Mouse (Mus musculus): ENCODE measurements around the gene Slc38a10. TPM values are rescaled to one million over a fixed set of nuclear protein-coding genes. Genes with fewer than 3 reads are reported as not detected.

Slc38a10 gene
- polyA plus RNA-seq, 1 experiment from 2014 or later: 107 TPM

DNA sequence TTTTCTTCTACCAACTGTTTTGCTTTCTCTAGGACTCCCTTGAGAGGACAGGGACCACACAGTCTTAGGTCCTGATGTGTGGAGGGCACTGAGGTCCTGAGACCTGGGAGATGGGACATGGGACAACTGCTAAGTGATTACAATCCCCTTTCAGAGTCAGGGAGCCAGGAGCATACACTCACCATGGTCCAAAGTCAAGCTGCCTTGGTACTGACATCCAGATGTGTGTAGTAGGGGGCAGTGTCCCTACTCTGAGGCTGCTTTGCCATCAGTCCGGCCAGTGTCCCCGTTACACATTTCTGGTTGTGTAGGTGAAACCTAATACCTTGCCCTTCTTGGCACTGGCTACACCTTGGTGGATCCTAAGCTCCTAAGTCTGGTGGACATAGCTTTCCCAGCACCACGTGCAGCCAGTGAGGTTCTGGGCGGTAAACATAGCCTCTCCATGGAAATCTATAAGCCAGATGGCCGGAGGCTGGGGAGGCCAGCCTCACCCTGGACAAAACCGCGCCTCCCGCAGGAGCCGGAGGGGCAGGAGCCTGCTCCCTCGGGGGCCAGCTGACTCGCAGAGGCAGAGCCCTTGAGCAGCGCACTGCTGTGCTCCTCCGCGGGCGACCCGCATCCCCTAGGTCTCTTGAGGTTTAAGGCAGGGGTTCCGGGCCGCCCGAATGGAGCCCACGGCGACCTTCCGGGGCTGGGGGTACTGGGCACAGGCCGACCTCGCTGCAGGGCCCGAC lies 65.1 kb downstream of the Slc38a10 start:
- H3K27me3 ChIP-seq: no peaks in the 10 kb centered on the region
- in situ Hi-C loops (cut with MboI; ENCODE audit: low pct_unique_long_range_greater_than_20kb): no loop called here

DNA sequence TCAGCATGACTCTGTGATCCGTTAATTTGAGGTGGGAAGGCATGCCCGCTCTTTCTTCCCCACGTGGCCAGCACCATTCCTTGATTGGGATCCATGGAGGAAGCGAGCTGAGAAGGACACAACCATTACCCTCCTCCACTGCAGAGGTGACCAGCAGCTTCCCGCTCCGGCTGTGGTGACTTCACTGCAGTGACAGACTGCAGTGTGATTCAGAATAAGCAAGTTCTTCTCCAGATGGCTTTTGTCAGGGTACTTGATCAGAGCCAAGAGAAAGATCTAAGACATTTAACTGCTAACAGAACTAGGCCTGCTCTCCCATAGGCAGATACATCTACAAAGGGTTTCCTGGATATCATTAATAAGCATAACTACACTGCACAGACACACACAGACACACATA lies 70.9 kb downstream of the Slc38a10 start:
- in situ Hi-C loops (cut with MboI; ENCODE audit: low pct_unique_long_range_greater_than_20kb): no loop called here
- ChIA-PET POLR2A (no interaction called here), CTCF (interaction anchor here (0.7 kb wide), 1 partner anchor 21 kb away, joined by 3 read pairs; no protein-coding TSS in a partner anchor)
- no peaks in the 10 kb centered on the region for H3K27me3 ChIP-seq
- ATAC-seq (no peak), DNase-seq (ENCODE audit: low read depth, low spot score) (no peak)
- no peak for TF ChIP-seq CTCF (IDR thresholded peaks at IDR 0.05)

More for the DNA sequence above, 65.1 kb downstream of the Slc38a10 start:
- CTCF ChIA-PET: interaction anchor here (1.1 to 1.4 kb wide), 2 partner anchors 10 to 79 kb away, joined by 3 to 4 read pairs; no protein-coding TSS in a partner anchor
- DNase-seq (ENCODE audit: low read depth, low spot score) (no peak), ATAC-seq (peak; percentile 11)
- POLR2A ChIA-PET: interaction anchor here (0.8 to 1.4 kb wide), 2 partner anchors 10 to 12 kb away, joined by 3 to 6 read pairs; no protein-coding TSS in a partner anchor
- no peak for TF ChIP-seq CTCF (IDR thresholded peaks at IDR 0.05)

DNA sequence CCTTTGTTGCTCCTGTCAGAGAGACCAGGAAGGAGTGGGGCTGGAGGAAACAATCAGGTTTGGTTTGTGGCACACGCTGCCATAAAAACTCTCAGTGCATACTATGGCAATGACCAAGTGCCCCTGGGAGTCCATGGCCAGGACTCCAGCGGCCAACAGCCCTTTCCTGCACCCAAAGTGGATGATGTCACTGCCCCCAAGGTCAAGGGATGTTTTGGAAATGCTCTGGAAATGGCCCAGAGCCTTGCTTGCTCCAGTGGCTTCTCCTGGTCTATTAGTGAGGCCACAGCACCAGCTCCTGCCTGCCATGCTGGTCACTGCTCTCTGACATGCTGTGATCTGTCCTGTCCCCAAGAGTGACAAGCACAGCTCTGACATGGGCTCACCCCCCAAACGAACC lies 75.0 kb downstream of the Slc38a10 start:
- in situ Hi-C loops (cut with MboI; ENCODE audit: low pct_unique_long_range_greater_than_20kb): no loop called here
- no peak for ATAC-seq
- TF ChIP-seq CTCF (IDR thresholded peaks at IDR 0.05): no peak

DNA sequence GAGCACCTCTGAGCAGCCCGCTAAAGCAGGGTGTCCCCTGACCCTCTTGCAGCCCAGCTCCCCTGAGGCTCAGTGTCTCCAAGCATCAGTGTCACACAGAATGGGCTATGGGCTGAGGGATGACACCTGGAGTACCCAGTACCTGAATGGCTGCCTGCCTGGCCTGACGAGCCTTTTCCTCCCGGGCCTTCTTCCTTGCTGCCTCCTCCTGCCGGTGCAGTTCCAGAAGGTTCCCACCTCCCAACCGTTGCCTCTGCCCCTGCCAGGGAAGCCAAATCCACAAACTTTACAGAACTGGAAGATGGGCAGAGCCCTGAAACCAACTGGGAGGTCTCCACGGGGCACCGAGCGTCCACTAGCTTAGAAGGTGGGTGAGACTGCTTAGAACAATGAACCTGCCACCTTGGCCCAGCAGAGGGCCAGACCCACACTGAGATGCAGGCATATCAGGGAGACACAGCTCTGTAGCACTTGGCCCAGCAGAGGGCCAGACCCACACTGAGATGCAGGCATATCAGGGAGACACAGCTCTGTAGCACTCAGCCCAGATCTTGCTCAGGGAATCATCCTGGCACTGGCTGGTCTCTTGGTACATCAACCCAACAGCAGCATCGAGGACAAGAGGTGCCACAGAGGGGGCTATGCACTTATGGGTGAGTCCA lies 78.0 kb downstream of the Slc38a10 start:
- POLR2A ChIA-PET: no interaction called here
- ATAC-seq: no peak
- DNase-seq (ENCODE audit: low read depth, low spot score): no peak
- CTCF ChIA-PET: interaction anchor here (1.6 kb wide), 1 partner anchor 51 kb away, joined by 3 read pairs; no protein-coding TSS in a partner anchor
- no peaks in the 10 kb centered on the region for H3K27me3 ChIP-seq
- in situ Hi-C loops (cut with MboI; ENCODE audit: low pct_unique_long_range_greater_than_20kb): no loop called here
- no peak for TF ChIP-seq CTCF (IDR thresholded peaks at IDR 0.05)

More for the DNA sequence above, 75.0 kb downstream of the Slc38a10 start:
- DNase-seq (ENCODE audit: low read depth, low spot score): no peak
- H3K27me3 ChIP-seq: no peaks in the 10 kb centered on the region
- CTCF ChIA-PET: no interaction called here
- POLR2A ChIA-PET: interaction anchor here (2.2 kb wide), 1 partner anchor 9 kb away, joined by 6 read pairs; no protein-coding TSS in a partner anchor

DNA sequence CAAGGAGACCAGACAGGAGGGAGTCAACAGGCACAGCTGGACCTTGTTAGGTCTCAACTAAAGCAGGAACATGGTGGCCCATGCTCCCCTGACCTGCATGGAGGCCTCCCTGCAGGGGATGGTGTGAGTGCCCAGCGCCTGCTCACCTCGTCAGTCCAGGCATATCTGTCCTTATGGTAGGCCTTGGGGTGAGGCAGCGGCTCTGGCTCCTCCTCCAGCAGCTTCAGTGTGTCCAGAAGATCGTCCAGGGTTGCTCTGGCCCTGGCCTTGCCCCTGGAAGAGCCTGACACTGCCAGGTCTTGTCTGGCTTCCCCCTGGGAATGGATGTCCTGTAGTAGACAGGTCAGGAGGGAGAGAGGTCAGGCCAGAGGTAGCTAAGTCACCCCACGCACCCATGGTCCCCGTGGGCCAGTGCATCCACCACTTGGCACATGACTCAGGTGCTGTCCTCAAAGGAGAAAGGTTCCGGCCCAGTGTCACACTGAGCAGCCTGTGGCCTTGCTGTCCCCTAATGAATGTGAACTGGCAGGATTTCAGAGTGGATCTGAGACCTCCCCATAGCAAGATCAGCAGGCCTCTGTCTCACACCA lies 79.3 kb downstream of the Slc38a10 start:
- DNase-seq (ENCODE audit: low read depth, low spot score): no peak
- POLR2A ChIA-PET: no interaction called here
- no peaks in the 10 kb centered on the region for H3K27me3 ChIP-seq
- CTCF ChIA-PET: interaction anchor here (1.6 kb wide), 1 partner anchor 49 kb away, joined by 3 read pairs; no protein-coding TSS in a partner anchor
- in situ Hi-C loops (cut with MboI; ENCODE audit: low pct_unique_long_range_greater_than_20kb): no loop called here
- no peak for ATAC-seq
- no peak for TF ChIP-seq CTCF (IDR thresholded peaks at IDR 0.05)

DNA sequence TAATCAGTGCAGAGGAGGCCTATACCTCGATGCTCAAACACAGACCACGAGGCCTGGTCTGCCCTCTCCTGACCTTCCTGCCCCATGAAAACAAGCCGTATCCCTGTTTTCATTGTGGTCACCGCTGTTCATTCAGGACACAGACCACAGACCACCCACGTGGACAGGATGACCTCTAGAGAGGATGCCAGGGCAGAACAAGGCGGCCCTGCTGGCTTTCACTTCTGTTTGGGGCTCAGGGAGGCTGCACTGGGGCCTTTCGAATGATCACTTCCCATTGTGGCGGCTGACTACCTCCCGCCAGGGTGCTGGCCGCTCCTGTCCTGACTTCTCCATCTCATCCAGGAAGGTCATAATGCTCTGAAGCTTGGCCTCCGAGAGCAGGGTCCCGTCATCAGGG lies 80.1 kb downstream of the Slc38a10 start:
- no peak for ATAC-seq
- ChIA-PET CTCF (no interaction called here), POLR2A (no interaction called here)
- TF ChIP-seq CTCF (IDR thresholded peaks at IDR 0.05): no peak
- H3K27me3 ChIP-seq: no peaks in the 10 kb centered on the region
- no peak for DNase-seq (ENCODE audit: low read depth, low spot score)
- in situ Hi-C loops (cut with MboI; ENCODE audit: low pct_unique_long_range_greater_than_20kb): no loop called here

DNA sequence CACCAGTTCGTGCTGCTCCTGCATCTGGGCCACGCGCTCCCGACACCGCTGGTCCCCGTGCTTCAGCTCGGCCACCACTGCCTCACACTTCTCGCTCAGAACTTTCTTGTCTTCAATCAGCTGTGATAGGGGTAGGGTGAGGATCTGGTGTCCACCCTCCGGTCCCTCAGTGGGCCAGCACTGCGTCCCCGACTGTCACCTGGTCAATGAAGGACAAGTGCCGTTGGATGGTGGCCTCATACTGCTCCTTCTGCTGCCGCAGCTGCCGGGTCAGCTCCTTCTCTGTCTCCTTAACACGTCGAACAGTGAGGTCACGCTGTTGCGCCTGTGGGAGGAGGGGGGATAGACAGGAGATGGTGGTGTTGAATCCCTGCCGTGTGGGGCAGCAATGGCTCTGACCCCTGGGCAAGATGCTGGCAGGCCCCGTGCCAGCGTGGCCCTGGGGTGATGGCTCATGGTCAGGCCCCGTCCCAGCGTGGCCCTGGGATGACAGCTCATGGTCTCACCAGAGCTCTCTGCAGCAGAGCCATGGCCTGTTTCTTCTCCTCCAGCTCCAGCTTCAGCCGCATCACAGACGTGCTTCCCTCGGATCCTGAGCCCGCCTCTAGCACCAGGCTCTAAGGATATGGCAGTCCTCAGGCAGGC lies 80.7 kb downstream of the Slc38a10 start:
- H3K27me3 ChIP-seq: no peaks in the 10 kb centered on the region
- no peak for TF ChIP-seq CTCF (IDR thresholded peaks at IDR 0.05)
- ChIA-PET CTCF (no interaction called here), POLR2A (no interaction called here)
- ATAC-seq (no peak), DNase-seq (ENCODE audit: low read depth, low spot score) (no peak)
- in situ Hi-C loops (cut with MboI; ENCODE audit: low pct_unique_long_range_greater_than_20kb): no loop called here

DNA sequence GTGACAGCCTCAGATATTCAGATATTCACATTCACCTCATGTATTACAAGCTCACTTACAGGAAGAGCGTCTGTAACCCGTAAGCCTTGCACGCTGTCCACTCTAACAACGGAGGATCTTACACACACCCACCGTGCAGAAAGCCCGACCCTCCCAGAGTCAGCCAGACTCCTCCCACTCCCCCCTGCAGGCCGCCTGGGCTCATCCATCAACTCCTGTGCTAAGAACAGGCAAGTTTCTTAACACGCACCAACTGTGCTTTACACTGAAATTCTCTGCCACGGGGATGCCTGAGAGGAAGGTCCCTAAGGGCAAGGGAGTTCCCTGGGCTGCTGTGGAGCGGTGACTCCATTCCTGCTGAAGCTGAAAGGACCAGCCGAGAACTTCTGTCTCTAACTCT lies 81.9 kb downstream of the Slc38a10 start:
- no peaks in the 10 kb centered on the region for H3K27me3 ChIP-seq
- no peak for ATAC-seq
- no peak for TF ChIP-seq CTCF (IDR thresholded peaks at IDR 0.05)
- POLR2A ChIA-PET: no interaction called here
- CTCF ChIA-PET: no interaction called here
- in situ Hi-C loops (cut with MboI; ENCODE audit: low pct_unique_long_range_greater_than_20kb): no loop called here
- DNase-seq (ENCODE audit: low read depth, low spot score): no peak

DNA sequence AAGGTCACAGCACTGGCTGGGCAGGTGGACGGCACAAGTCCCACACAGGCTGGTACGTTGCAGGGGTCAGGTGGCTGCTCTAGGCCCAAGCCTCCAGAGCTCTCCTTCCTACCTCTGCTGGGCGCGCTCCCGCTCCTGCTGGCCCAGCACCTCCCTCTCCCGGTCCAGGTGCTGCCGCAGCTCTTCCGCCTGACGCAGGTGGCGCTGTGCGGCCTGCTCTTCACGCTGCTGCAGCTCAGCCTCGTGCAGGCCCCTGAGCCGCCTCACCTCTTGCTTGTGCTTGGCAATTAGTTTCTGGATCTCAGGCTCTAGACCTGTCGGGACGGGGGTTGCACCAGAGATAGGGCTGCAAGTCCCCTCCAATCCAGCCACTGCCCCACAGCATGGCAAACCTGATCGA lies 83.3 kb downstream of the Slc38a10 start:
- CTCF ChIA-PET: no interaction called here
- in situ Hi-C loops (cut with MboI; ENCODE audit: low pct_unique_long_range_greater_than_20kb): no loop called here
- H3K27me3 ChIP-seq: no peaks in the 10 kb centered on the region
- no peak for DNase-seq (ENCODE audit: low read depth, low spot score)
- no peak for TF ChIP-seq CTCF (IDR thresholded peaks at IDR 0.05)
- POLR2A ChIA-PET: interaction anchor here (0.5 kb wide), 1 partner anchor 140 kb away, joined by 5 read pairs; no protein-coding TSS in a partner anchor
- ATAC-seq: no peak

DNA sequence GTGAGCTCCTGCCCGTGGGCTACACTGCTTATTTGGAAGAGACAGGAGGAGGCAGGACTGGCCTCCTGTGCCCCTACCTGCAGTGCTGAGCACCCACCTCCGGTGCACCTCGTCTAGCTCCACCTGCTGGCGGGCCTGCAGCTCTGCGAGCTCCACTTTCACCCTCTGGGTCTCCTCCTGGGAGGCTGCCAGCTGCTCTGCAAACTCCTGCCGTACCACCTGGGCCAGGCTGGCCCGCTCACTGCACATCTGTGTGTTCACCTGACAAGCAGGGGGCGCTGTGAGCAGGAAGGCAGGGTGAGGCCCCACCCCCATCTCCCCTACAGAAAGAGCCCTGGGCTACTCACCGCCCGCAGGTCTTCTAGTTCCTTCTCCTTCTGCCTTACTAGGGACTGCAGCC lies 85.9 kb downstream of the Slc38a10 start:
- in situ Hi-C loops (cut with MboI; ENCODE audit: low pct_unique_long_range_greater_than_20kb): no loop called here
- ChIA-PET CTCF (interaction anchor here (0.6 to 1.7 kb wide), 11 partner anchors 9 to 55 kb away, joined by 3 to 13 read pairs (median 3); partner anchors contain the start of genes Ndufaf8 and Tepsin), POLR2A (interaction anchor here (0.6 kb wide), 1 partner anchor 1654 kb away, joined by 3 read pairs; no protein-coding TSS in a partner anchor)
- ATAC-seq: no peak
- DNase-seq (ENCODE audit: low read depth, low spot score): no peak
- H3K27me3 ChIP-seq: no peaks in the 10 kb centered on the region
- no peak for TF ChIP-seq CTCF (IDR thresholded peaks at IDR 0.05)

Measured in Patski (cell line).